Mouse (Mus musculus) large intestine, adult 2 months (tissue): ENCODE results near the gene Dcun1d2. TPM values are rescaled to one million over a fixed set of nuclear protein-coding genes. Genes with fewer than 3 reads are reported as not detected.
"Not testable (repeated sequence)": the region's sequence is repeated elsewhere in the genome, so short reads cannot be mapped to it uniquely, and the experiment has no call there.

ENCODE experiments used
- DNase-seq: peaks from one replicate; pipeline ENCODE4 v3.0.0-alpha.2; 2012; ENCODE audit warnings: low read depth, low spot score
- WGBS: fragments of 180-500 bp; shearing (Covaris S2); methylation state at CpG from one replicate; pipeline ENCODE4 v1.1.7; 2018; 5-methylcytosine and 5-hydroxymethylcytosine counted together
- polyA plus RNA-seq: library from polyadenylated mRNA; depleted of rRNA; stranded (reverse); fragments of >200 nt; gene quantifications from 2 replicates; pipeline ENCODE4 v1.2.3, GENCODE M21; 2012; rRNA removed

Gene Dcun1d2
- polyA plus RNA-seq, result 14.9 and 15.9 TPM in 2 replicates

DNA sequence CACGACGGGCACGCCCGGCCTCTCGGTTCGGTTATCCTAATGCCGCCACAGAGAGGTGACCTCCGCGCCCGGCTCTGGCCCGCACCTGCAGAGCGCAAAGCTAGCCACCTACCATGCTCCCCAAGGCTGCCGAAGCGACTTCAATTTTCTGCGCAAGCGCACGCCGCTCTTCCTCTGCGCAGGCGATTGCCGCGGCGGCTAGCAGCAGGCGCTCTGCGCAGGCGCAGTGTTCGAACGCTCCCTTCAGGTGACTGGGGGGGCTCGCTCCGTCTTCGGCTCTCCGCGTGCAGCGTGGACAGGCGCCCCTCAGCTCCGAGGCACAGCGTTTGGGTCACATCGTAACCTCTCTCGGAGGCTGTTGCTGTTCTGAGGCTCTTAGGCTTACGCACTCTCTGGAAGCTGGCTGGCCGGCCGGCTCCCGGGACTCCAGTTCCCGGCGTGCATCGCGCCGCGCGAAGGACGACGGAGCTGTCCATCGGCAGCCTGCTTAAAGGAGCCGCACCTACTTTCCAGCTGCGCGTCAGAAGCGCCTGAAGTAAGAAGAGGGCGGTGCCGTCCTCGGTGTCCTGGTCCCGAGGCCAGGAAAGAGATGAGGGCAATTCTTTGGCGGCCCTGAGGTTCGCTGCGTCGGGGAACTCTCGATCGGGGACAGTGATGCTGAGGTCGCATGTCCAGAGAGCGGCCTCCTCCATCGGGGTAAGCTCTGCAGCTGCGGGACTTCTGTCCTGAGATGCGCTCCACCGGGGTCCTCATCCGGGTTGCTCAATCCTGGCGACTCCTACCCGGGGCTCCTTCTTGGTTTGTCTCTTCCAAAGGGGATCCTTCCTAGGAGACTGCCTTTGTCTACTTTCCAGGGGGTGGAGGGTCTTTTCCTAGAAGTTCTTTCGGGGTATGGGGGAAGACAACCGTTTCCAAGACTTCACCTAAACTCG lies at the start of gene Dcun1d2, which contains the start of gene Tmco3:
TSS of gene Dcun1d2 (minus strand) at position 440 of the 932 bp plus-strand sequence.
TSS of gene Tmco3 (plus strand) at position 499 of the 932 bp plus-strand sequence.
- DNase-seq, result peak; percentile 76
- WGBS, result under 1% methylated on average over 79 of the region's 79 CpGs

DNA sequence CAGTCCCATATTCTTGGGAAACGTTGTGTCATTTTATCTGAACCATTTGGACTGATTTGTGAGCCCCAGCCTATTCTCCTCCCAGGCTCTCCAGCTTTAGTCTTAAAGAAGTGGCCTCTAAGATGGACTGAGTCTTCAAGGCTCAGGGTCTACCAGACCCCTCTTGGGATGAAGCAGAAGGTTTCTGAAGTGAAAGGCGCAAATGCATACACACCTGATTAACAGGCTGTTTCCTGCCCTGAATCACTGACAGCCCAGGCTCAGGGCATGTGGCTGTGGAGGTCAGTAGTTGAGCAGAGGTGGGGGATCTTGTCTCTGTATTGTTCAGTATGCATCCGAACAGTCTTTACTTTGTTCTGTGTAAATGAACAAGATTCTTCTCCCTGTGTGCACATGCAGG lies 49.7 kb upstream of the Dcun1d2 start:
- no peak for DNase-seq
- WGBS, result 64% methylated on average over 3 of the region's 3 CpGs

GRCm38 (mm10) chr8:13337245-13337644 lies 49.3 kb upstream of the Dcun1d2 start:
- DNase-seq, result not testable (repeated sequence)
- 40% methylated on average over 6 of the region's 6 CpGs for WGBS

DNA sequence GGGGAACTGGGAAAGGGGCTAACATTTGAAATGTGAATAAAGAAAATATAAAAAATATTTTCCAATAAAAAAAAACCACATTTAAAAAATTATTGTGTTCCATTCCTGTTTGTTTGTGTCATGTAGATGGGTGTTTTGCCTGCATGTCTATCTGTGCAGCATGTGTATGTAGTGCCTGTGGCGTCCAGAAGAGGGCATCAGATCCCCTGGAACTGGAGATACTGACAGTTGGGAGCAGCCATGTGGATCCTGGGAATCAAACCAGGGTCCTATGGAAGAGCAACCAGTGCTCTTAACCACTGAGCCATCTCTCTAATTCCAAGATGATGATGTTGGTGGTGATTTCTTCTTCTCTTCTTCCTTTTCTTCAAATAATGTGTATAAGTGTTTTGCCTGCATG lies 46.7 kb upstream of the Dcun1d2 start:
- WGBS, result 56% methylated on average over 1 of the region's 1 CpGs
- no peak for DNase-seq

GRCm38 (mm10) chr8:13326598-13326997 lies 38.7 kb upstream of the Dcun1d2 start:
- DNase-seq, result peak; percentile 66
- 11% methylated on average over 5 of the region's 5 CpGs for WGBS

GRCm38 (mm10) chr8:13316671-13317070 lies 28.7 kb upstream of the Dcun1d2 start:
- no peak for DNase-seq

GRCm38 (mm10) chr8:13314922-13315321 lies 27.0 kb upstream of the Dcun1d2 start:
- DNase-seq, result no peak
- WGBS, result 45% methylated on average over 3 of the region's 3 CpGs

More at GRCm38 (mm10) chr8:13316671-13317070, 28.7 kb upstream of the Dcun1d2 start:
- 93% methylated on average over 10 of the region's 10 CpGs for WGBS

DNA sequence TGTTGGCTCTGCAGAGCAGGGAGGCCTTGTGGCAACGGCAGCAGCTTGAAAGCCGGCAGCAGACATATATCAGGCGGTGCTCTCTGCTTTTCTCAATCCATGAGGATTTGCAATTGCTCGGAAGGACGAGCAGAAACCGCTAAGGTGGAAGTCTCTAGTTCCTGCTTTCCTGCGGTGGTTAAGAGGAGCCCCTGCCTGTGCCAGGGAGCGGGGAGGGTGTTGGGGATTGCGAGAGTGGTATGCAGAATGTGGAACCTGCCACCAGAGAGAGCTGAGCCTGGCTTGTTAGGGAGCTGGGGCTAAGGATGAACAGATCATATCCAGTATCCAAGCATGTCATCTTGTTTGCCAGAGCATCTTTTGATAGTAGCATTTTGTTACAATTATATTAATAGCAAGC lies 19.0 kb upstream of the Dcun1d2 start:
- DNase-seq, result no peak
- 93% methylated on average over 9 of the region's 9 CpGs for WGBS

DNA sequence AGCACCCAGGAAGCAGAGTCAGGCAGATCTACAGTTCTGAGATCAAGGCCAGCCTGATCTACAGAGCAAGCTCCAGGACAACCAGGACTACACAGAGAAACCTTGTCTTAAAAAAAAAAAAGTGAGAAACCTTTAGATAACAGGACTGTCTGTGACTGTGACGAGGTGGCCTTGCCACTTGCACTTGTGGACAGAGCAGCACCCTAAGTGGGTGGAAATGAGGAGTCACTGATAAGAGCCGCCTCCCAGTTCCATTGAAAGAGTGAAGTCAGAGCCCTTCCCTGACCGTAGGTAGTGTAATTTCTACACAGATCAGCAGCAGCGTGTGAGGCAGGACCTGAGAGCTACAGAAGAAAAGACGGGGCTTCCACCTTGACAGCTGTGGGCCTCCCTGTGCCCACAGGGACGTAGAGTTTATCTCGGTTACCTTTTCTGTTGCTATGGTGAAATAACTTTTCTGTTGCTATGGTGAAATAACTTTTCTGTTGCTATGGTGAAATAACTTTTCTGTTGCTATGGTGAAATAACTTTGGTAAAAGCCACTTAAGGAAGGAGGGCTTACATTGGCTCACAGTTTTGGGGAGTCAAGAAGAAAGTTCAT lies 18.5 kb upstream of the Dcun1d2 start:
- 68% methylated on average over 7 of the region's 7 CpGs for WGBS

GRCm38 (mm10) chr8:13305884-13306283 lies 18.0 kb upstream of the Dcun1d2 start:
- WGBS, result 93% methylated on average over 4 of the region's 4 CpGs

More for the DNA sequence above, 18.5 kb upstream of the Dcun1d2 start:
- DNase-seq, result no peak

GRCm38 (mm10) chr8:13305459-13305858 lies 17.5 kb upstream of the Dcun1d2 start:
- 93% methylated on average over 6 of the region's 6 CpGs for WGBS
- DNase-seq, result no peak

More at GRCm38 (mm10) chr8:13305884-13306283, 18.0 kb upstream of the Dcun1d2 start:
- DNase-seq, result no peak

DNA sequence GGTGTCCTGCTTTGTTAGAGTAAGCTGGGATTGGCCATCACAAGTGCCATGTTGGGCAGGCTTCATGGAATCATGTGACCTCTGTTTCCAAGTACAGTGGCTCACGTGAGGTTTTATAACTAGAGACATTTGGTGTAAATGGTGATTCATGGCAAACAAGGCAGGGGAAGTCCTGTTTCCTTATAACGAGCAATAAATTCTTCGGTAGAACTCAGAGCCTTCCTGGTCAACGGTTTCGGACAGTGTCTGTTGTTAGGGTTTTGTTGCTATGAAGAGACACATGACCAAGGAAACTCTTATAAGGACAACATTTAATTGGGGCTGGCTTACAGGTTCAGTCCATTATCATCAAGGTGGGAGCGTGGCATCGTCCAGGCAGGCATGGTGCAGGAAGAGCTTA lies 13.1 kb upstream of the Dcun1d2 start:
- peak; percentile 84 for DNase-seq
- 33% methylated on average over 7 of the region's 7 CpGs for WGBS

- WGBS, result 95% methylated on average over 8 of the region's 8 CpGs
- DNase-seq, result no peak
Observed at GRCm38 (mm10) chr8:13299571-13299970, 11.6 kb upstream of the Dcun1d2 start.

- DNase-seq, result no peak
- 93% methylated on average over 9 of the region's 9 CpGs for WGBS
Observed at GRCm38 (mm10) chr8:13293677-13294470, 5.9 kb upstream of the Dcun1d2 start.

- WGBS, result 24% methylated on average over 9 of the region's 9 CpGs
Observed at GRCm38 (mm10) chr8:13292364-13292763, 4.4 kb upstream of the Dcun1d2 start.

DNA sequence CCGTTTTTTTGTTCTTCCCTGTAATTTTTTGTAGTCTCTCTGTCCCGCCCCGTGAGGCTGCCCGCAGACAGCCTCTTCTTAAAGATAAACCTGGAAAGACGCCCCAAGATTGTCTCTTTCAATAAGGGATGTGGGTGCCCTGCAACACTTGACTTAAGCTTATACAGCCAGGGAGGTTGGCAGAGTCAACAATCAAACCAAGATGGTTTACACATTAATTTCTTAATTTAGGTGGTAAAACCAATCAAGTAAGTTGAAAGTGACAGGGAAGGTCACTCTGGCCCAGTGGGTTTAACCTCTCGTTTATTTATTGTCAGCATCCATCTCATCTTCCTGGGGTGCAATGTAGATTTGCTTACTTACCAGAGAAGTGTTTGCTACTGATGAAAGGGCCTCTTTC lies 715 bp upstream of the Dcun1d2 start:
- 1% methylated on average over 6 of the region's 6 CpGs for WGBS

More at GRCm38 (mm10) chr8:13292364-13292763, 4.4 kb upstream of the Dcun1d2 start:
- DNase-seq, result peak; percentile 64

GRCm38 (mm10) chr8:13287304-13287691 lies 633 bp downstream of the Dcun1d2 start:
- 0% methylated on average over 34 of the region's 34 CpGs for WGBS
- DNase-seq, result peak; percentile 80

More for the DNA sequence above, 715 bp upstream of the Dcun1d2 start:
- no peak for DNase-seq

- 84% methylated on average over 1 of the region's 1 CpGs for WGBS
- DNase-seq, result no peak
Observed at GRCm38 (mm10) chr8:13283200-13283599, 4.7 kb downstream of the Dcun1d2 start.

DNA sequence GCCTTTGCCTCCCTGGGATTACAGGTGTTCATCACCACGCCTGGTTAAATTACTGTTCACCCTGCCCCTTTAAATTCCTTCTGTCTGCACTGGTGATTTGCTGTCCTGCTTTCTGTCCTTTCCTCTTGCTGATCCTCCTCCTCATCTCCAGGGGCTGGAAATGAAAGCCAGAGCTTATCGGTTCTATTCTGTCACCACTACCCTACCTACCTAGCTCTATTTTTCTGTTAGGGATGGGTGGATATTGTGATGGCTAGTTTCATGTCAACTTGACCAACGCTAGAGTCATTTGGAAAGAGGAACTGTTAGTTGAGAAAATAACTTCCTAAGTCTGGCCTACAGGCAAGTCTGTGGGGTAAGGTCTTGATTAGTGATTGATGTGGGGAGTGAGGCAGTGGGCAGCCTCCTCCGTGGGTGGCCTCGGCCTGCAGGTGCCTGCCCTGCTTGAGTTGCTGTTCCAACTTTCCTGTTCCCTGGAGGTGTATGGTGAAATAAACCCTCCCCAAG lies 10.9 kb downstream of the Dcun1d2 start:
- DNase-seq, result no peak
- WGBS, result 83% methylated on average over 5 of the region's 5 CpGs

DNA sequence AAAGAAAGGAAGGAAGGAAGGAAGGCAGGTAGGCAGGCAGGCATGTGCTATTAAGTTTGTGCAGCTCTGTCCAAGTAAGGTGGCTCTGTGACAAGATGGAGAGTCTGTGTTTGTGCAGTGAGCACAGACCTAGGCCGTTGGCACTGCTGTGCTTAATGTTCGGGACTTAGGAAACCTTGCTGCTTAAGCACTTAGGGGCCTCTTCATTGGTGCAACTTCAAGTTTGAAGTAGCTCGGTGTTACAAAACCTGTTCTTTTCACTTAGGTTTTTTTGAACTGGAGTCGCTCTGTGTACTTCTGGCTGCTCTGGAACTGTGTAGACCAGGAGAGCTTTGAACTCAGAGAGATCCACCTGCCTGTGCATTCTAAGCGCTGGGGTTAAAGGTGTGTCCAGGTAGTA lies 15.1 kb downstream of the Dcun1d2 start:
- DNase-seq, result no peak
- 84% methylated on average over 5 of the region's 5 CpGs for WGBS
